Mouse (Mus musculus) C2C12 (cell line): ENCODE results near the gene Hist1h2bk. TPM values are rescaled to one million over a fixed set of nuclear protein-coding genes. Genes with fewer than 3 reads are reported as not detected.

Experiments
- H3K27me3 ChIP-seq: one replicate; pipeline ENCODE4 v1.6.1; 2011; ENCODE audit not compliant: control insufficient read depth, insufficient read depth, insufficient read length
- H3K36me3 ChIP-seq: one replicate; pipeline ENCODE4 v1.6.1; 2011; ENCODE audit not compliant: control insufficient read depth, insufficient read depth
- H3K4me3 ChIP-seq: one replicate; pipeline ENCODE4 v1.5.1; 2011; ENCODE audit warnings: mild to moderate bottlenecking, control low read depth; ENCODE audit not compliant: poor library complexity, insufficient read depth, severe bottlenecking
- H3K79me2 ChIP-seq: one replicate; pipeline ENCODE4 v1.6.1; 2011; ENCODE audit not compliant: control insufficient read depth, insufficient read depth
- H3K79me3 ChIP-seq: one replicate; pipeline ENCODE4 v1.6.1; 2011; ENCODE audit warnings: low read depth, control low read depth
- H3ac ChIP-seq: one replicate; pipeline ENCODE3; 2011; ENCODE audit warnings: low read depth; ENCODE audit not compliant: control insufficient read depth, insufficient read length
- CEBPB ChIP-seq: IDR thresholded peaks from one replicate; pipeline ENCODE4 v1.6.1; 2011; ENCODE audit warnings: low read depth, mild to moderate bottlenecking, control low read depth, moderate library complexity
- CTCF ChIP-seq: IDR thresholded peaks from one replicate; pipeline ENCODE4 v1.5.1; 2011; ENCODE audit not compliant: control insufficient read depth, insufficient read depth, insufficient read length
- FOSL1 ChIP-seq: IDR thresholded peaks from one replicate; pipeline ENCODE4 v1.8.0; 2011; ENCODE audit warnings: mild to moderate bottlenecking, low read length; ENCODE audit not compliant: poor library complexity, insufficient read depth, severe bottlenecking
- MAX ChIP-seq: IDR thresholded peaks from one replicate; pipeline ENCODE4 v1.6.1; 2011; ENCODE audit warnings: mild to moderate bottlenecking, control low read depth
- MYOD1 ChIP-seq: IDR thresholded peaks from one replicate; pipeline ENCODE4 v1.6.1; 2011; ENCODE audit warnings: low read depth; ENCODE audit not compliant: control insufficient read depth, insufficient read length
- MYOG ChIP-seq: IDR thresholded peaks from one replicate; pipeline ENCODE4 v1.6.1; 2011; ENCODE audit not compliant: control insufficient read depth, insufficient read length; ENCODE audit errors: extremely low read depth
- USF1 ChIP-seq: IDR thresholded peaks from one replicate; pipeline ENCODE4 v1.6.1; 2011; ENCODE audit warnings: low read depth, mild to moderate bottlenecking, control low read depth, moderate library complexity
- polyA plus RNA-seq: library from polyadenylated mRNA; unstranded; fragments of >200 nt; fragmentation: generic; extraction: Trizol; gene quantifications from one replicate; pipeline ENCODE4 v1.2.1, GENCODE M21; 2012; ENCODE audit warnings: missing spikeins

Hist1h2bk gene
- polyA plus RNA-seq, 1 experiment: 12.8 TPM

DNA sequence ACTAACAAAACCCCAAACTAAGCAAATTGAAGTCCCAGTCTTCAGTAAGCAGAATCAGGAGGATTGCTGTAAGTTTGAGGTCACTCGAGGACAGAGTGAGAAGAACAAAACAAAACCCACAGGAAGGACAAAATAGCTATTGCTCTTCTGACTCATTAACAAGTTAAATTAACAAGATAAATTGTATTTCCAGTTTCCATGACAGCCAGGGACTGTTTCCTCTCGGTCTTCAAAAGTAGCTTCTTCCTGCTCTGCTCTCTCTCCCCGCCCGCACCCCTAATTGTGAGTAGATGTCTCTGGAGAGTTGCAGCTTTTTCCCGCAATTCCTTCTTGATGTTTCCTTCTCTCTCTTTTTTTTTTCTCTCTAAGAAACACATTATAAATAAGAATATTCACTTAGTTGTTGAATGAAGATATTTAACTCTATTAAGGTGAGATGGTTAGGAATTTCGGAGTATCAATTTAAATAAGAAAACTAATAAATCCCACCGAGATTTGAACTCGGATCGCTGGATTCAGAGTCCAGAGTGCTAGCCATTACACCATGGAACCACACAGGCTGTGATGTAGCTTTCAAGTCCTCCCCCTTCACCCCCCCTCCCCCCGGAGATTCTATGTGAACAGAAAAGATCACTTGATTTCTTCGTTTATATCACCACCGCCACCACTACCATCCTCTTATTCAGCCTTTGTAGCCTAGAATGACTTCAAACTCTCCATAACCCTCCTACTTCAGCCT is 39.4 kb upstream of the Hist1h2bk start:
- Histone ChIP-seq H3K4me3 (peak overlapping the region; percentile 28), H3K79me2 (no peaks in the 10 kb centered on the region), H3K36me3 (no peaks in the 10 kb centered on the region), H3K27me3 (no peaks in the 10 kb centered on the region), H3ac (no peak overlapping the region), H3K79me3 (no peaks in the 10 kb centered on the region)
- TF ChIP-seq MYOG: no peak

DNA sequence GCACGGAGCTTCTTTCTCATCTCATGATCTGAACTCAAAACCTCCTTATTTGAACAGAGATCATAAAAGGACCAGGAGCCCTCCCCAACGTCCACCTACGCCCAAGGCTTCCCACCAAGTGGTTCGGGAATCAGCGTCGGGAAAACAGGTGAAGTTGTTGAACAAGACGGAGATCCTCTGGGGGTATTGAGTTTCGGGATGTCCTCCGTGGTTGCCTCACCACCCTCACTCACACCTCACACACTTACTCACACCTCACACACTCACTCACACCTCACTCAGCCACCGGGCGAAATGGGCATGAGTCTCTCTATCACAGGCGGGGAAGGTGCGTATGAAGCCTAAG is 38.9 kb upstream of the Hist1h2bk start:
- no peak overlapping the region for H3ac ChIP-seq
- no peaks in the 10 kb centered on the region for H3K27me3 ChIP-seq
- TF ChIP-seq CEBPB (no peak), MAX (no peak), MYOG (no peak), CTCF (no peak), FOSL1 (no peak), MYOD1 (no peak), USF1 (no peak)
- no peaks in the 10 kb centered on the region for H3K79me3 ChIP-seq
- peak overlapping the region; percentile 28 for H3K4me3 ChIP-seq
- H3K79me2 ChIP-seq: no peaks in the 10 kb centered on the region
- no peaks in the 10 kb centered on the region for H3K36me3 ChIP-seq

DNA sequence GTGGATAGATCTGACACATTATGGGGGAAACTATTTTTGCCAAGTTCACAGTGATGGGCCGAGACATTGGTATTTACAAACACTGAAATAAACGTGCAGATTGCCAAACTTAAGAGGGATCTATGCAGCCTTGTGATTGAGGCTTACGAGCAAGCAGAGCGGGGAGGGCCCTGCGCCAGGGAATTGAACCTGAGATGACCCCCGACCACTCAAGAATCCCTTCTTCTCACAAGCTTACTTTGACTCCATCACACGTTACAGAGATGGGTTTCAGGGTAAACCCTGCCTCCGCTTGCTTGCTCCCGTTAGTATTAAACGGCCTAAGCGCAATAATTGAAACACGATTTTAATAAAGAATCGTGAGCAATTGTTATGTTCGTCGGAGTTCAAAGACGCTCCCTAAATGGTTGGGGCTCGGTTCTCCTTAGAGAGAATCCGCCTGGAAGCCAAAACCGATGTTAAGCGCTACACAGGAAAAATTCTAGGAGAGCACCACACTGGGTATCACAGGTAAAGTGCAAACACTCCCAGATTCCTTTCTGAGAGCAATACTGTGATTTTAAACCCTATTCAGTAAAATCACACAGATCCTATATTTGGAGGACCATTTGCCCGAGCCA is 38.4 kb upstream of the Hist1h2bk start:
- H3K79me3 ChIP-seq: no peaks in the 10 kb centered on the region
- no peak overlapping the region for H3ac ChIP-seq
- no peaks in the 10 kb centered on the region for H3K36me3 ChIP-seq
- H3K27me3 ChIP-seq: no peaks in the 10 kb centered on the region
- TF ChIP-seq MYOD1 (no peak), USF1 (no peak), FOSL1 (no peak), CTCF (no peak), MYOG (no peak), CEBPB (no peak), MAX (no peak)
- peak overlapping the region; percentile 28 for H3K4me3 ChIP-seq
- no peaks in the 10 kb centered on the region for H3K79me2 ChIP-seq

- Histone ChIP-seq H3K79me3 (no peaks in the 10 kb centered on the region), H3K4me3 (no peak overlapping the region), H3K36me3 (no peaks in the 10 kb centered on the region), H3K79me2 (no peaks in the 10 kb centered on the region), H3K27me3 (no peaks in the 10 kb centered on the region), H3ac (no peak overlapping the region)
- TF ChIP-seq CEBPB (no peak), USF1 (no peak), CTCF (no peak), MAX (no peak), MYOD1 (no peak)
Observed at GRCm38 (mm10) chr13:21997821-21998220, 37.8 kb upstream of the Hist1h2bk start.

DNA sequence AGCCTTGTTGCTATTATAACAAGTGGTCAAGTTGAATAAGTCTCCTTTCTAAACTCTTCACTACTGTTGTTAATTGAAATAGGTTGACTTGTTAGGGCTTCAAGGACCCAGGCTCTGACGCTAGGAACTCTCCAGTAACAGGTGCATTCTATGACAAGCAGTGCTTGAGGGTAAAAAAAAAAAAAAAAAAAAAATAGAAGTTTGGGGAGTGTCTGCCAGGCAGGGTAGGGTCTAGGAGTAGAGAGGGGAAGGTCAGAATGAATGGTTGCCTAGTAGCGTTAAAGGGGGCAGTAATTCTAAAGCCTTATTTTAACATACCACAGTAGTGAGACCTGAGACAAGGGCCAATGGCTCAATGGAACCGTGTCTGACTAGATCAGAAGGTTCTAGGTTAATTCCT is 37.3 kb upstream of the Hist1h2bk start:
- TF ChIP-seq MYOD1 (no peak), CEBPB (no peak), FOSL1 (no peak), CTCF (no peak), MYOG (no peak), MAX (no peak), USF1 (no peak)
- Histone ChIP-seq H3K79me3 (no peaks in the 10 kb centered on the region), H3K27me3 (no peaks in the 10 kb centered on the region), H3ac (no peak overlapping the region), H3K4me3 (no peak overlapping the region), H3K36me3 (no peaks in the 10 kb centered on the region), H3K79me2 (no peaks in the 10 kb centered on the region)

GRCm38 (mm10) chr13:21999147-21999546 is 36.5 kb upstream of the Hist1h2bk start:
- H3K4me3 ChIP-seq: no peak overlapping the region
- no peaks in the 10 kb centered on the region for H3K27me3 ChIP-seq
- TF ChIP-seq USF1 (no peak), MYOG (no peak), FOSL1 (no peak), MAX (no peak), CEBPB (no peak), MYOD1 (no peak), CTCF (no peak)
- H3K79me2 ChIP-seq: no peaks in the 10 kb centered on the region
- H3ac ChIP-seq: no peak overlapping the region
- no peaks in the 10 kb centered on the region for H3K36me3 ChIP-seq
- H3K79me3 ChIP-seq: no peaks in the 10 kb centered on the region
